Mouse (Mus musculus) bone marrow macrophage, adult 2 months (primary cell): Measurements from ENCODE around the gene Dek.

Source experiments
- CTCF ChIP-seq: IDR thresholded peaks from 2 replicates; pipeline ENCODE4 v1.5.1; 2012; ENCODE audit warnings: low read depth, mild to moderate bottlenecking, low read length, moderate library complexity
- POLR2A ChIP-seq: IDR thresholded peaks from 2 replicates; pipeline ENCODE4 v1.6.1; 2012; ENCODE audit warnings: mild to moderate bottlenecking, low read depth, low read length, borderline replicate concordance

- TF ChIP-seq POLR2A (no peak), CTCF (no peak)
Observed at GRCm38 (mm10) chr13:47154866-47155265, 48.9 kb upstream of the Dek start.
